Mouse (Mus musculus) megakaryocyte, adult 5-6 weeks (primary cell): Measurements from ENCODE around the gene Fig4. TPM values are rescaled to one million over a fixed set of nuclear protein-coding genes. Genes with fewer than 3 reads are reported as not detected.
A peak's percentile ranks its signal among the peaks of the same experiment; 100 is the strongest.

Experiments
- ATAC-seq: 2 replicates; pipeline ENCODE4 v1.8.0; 2016; ENCODE audit warnings: mild to moderate bottlenecking, inconsistent platforms; ENCODE audit not compliant: poor library complexity, severe bottlenecking
- total RNA-seq, 2 experiments: library from RNA; stranded (forward) in 1 of 2; stranded (reverse) in 1 of 2; fragments of 153-499, 151-499 nt in 1 of 2; fragments of 221-1000, 200-1000 nt in 1 of 2; gene quantifications; 2 replicates each; pipeline versions ENCODE4 v1.2.3 to v1.2.4; 2015 to 2017

Gene Fig4
- total RNA-seq, 2 experiments from 2014 or later, result 25.9 to 32.1 TPM

DNA sequence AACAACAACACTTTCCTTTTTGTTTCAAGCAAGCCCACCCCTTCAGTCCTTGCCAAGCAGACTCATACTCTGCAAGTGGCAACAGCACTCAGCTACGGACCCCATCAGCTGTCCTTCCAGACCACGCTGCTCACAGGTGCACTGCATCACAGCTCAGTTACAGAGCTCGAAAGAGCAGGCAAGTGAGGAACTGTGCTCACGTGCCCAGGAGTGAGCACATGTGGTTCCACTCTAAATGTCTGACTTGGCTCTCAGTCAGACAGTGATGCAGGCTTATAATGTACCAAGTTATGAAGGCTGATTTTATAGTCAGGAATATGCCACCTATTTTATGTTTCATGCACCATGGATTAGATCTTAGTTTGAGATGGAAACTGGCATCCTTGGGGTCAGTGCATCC lies 79.6 kb downstream of the Fig4 start:
- no peak for ATAC-seq

DNA sequence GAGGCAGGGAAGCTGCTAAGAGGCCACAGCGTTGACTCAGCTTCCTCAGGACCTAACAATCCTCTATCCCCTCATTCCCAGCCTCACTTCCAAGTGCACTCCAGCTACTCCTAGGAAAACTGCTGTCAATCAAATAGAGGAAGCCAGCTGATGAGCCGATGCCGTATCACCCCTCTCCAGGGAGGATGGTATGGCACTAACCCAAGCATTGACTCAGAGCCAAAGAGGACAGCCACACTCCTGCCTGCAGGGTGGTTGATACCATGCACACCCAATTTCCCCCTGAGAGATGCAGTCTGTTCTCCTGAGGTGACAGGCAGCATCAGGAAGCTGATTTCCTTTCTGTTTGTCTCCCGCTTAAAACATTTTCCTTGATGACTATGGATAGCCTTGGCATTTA lies 81.9 kb downstream of the Fig4 start:
- no peak; the same call in 1 of the 2 replicates for ATAC-seq

- ATAC-seq, result no peak
Observed at GRCm38 (mm10) chr10:41218897-41219296, 84.2 kb downstream of the Fig4 start.

GRCm38 (mm10) chr10:41214083-41214482 lies 89.0 kb downstream of the Fig4 start:
- ATAC-seq, result no peak

DNA sequence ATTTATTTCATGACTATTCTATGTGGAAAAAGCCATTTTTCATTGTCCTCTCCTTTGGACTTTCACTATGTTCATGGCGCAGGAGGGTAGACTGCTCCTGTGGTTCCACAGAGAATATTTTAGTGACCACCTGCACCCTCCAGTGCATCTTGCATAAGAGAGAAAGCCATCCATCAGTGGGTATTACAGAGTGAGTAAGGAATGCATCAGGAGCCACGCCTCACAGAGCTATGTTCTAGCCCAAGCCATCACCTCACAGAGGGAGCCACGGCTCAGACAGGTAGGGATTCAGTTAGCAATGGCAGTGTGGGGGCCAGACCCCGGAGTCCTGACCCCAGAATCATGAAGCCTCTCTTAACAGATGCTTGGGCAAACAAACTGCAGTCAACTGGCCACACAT lies 93.5 kb downstream of the Fig4 start:
- no peak for ATAC-seq

DNA sequence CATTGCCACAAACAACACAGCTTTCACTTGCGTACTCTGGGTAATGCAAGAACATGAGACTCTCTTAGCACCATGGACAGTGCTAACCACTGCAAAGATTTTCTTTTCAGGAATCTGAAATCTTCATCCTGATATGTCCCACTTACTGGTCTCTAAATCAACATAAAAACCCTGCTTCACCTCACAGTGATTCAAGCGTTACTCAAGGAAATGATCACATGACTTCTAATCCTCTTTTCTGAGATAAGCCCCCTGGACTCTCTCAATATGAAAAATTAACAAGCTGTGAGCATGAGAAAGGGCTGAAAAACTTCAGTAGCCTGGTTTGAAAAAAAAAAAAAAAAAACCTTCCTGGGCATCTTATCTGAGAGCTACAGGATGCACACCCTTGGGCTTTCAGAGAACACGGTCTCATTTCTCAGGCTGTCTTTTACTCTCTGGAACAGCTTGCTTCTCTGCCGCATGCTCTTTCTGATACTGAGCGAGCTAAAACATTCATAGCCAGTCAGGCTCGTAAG lies 94.1 kb downstream of the Fig4 start:
- ATAC-seq, result 0 out of 2 replicates have a peak, but pooled peaks have one; percentile 38

- ATAC-seq, result no peak
Observed at GRCm38 (mm10) chr10:41205647-41206046, 97.4 kb downstream of the Fig4 start.

DNA sequence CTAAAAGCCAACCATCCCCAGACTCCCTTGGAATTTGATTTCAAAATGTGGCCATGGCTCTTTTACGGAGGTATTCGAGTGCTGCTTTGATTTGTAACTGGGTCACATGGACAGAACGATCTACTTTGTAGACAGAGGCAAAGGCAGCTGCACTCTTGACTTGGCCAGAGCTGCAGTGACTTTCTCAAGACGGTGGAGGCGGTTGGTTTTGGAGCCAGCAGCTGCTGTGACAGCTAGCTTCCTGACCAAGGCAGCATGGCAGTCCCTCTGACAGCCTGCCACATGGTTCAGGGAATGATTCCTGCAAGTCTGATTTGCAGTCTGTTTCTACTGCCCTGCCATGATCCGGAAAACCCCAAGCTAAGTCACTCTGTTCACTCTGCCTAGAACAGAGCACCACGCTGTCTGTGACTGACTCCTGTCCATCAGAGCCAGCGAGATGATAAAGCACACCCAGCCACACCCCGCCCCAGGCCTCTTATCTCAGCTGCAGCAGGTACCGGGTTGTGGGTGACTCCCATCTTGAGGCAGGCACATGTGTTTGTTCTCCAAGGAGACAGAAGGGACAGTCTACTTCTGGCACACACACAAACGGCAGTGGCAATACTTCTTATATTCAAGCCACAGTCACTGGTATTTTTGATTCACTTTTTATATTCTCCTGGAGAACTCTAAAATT lies 98.3 kb downstream of the Fig4 start:
- peak; percentile 57; the same call in 1 of the 2 replicates for ATAC-seq

- ATAC-seq, result no peak
Observed at GRCm38 (mm10) chr10:41204191-41204590, 98.9 kb downstream of the Fig4 start.

- no peak for ATAC-seq
Observed at GRCm38 (mm10) chr10:41198719-41199118, 104.3 kb downstream of the Fig4 start.

DNA sequence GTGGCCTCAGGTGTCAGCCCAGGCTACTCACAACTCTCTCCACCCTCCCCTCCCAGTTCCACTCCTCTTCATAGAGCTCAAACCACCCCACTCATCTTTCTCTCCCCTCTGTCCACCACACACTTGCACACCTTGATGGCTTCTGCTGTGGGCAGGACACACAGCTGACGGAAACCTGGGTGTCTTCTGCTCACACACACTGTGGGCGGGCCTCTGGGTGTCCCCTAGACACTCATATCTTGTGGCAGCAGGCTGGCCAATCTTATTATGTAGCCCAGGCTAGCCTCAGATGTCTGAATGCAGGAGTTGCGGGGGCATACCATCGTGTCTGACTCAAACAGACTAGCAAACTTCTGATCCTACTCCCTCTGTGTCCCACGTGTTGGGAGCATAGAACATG lies 105.3 kb downstream of the Fig4 start:
- ATAC-seq, result no peak

GRCm38 (mm10) chr10:41196295-41196694 lies 106.8 kb downstream of the Fig4 start:
- no peak for ATAC-seq

GRCm38 (mm10) chr10:41189392-41189791 lies 113.7 kb downstream of the Fig4 start:
- peak; percentile 45; the same call in 1 of the 2 replicates for ATAC-seq

DNA sequence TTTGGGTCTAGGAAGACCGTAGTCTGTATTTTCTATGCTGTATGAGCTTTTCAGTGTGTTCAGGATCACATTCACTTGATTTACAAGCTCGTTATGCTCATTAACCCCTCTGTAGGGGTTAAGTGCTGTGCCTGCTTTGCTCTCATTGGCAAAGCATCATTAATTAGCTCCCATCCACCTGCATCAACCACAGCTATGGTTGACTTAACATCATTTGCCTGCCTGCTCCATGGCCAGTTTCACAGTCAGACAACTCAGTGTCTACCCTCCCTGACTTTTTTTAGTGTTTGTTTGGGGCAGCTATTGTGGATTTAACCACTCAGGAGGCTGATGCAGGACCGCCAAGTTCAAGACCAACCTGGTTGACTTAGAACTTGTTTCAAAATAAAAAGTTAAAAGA lies 119.1 kb downstream of the Fig4 start:
- no peak for ATAC-seq

DNA sequence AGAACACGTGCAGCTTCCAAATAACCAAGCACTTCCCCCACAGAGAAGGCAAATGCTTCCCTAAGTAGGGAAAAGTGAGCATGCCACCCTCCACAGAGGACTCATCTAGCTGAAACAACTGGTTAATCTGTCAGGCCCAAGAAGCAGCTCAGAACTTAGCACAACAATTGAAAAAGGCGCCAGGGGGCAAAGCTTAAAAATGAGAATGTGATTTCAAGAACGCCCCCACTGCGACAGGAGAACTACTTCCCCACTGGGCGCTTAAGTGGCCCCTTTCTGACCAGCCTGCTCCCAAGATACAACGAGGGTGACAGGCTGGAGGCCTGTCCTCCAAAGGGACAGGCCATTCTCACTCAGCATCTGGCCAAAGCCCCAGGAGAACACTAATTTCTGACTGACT lies 120.4 kb downstream of the Fig4 start:
- no peak for ATAC-seq

DNA sequence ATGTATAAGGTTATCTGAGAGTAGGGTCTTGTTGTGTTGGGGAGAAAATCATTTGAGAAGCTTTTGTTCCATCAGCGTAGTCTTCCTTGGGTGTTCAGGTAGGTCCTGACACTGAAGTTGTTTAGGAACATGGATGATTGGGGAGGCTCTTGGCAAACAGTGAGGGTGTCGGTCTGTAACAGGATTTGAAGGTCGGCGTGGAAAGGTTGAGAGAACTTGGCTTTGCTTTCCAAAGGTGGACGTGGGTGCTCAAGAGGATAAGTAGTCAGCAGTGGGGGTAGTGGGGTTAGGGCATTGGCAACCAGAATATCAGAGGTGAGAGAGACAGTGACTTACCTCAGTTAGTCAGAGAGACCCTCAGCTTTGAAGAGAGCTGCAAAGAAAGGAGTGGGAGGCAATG lies 136.9 kb downstream of the Fig4 start:
- no peak for ATAC-seq

GRCm38 (mm10) chr10:41163108-41163507 lies 140.0 kb downstream of the Fig4 start:
- no peak for ATAC-seq

DNA sequence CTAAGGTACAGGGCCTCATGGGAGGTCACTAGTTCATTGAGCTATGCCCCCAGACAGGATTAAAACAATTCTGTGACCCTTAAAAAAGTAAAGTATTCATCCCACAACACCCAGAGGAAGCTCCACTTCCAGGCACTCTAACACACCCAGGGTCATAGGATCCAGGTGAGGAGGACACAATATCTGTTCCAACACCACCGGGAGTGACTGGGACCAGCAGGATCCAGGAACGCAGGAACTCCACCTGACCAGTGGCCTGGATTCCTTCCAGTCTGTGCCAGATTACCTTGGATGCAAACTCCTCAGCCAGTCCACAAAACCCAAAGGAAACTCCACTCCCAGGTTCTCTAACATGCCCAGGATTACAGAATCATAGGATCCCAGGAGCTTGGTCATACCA lies 145.8 kb downstream of the Fig4 start:
- no peak for ATAC-seq

DNA sequence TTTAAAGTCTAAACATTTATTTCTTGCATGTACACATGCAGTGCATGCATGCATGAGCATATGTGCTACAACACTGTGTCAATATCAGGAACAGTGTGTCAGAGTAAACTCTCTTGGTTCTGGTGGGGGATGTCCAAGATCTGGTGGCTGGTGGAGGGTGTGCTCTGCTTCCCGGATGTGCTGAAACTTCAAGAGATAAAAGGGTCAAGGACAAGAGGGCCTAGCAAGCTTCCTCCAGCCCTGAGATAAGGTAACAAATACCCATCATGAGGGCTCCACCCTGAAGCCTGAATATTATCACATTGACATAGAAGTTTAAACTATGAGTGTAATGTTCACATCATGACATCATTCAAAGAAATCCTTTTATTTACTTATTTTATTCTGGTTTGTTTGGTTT lies 146.4 kb downstream of the Fig4 start:
- ATAC-seq, result no peak

- ATAC-seq, result no peak
Observed at GRCm38 (mm10) chr10:41153229-41153750, 149.8 kb downstream of the Fig4 start.

GRCm38 (mm10) chr10:41151901-41152300 lies 151.2 kb downstream of the Fig4 start:
- ATAC-seq, result no peak

GRCm38 (mm10) chr10:41151441-41151840 lies 151.6 kb downstream of the Fig4 start:
- no peak for ATAC-seq

DNA sequence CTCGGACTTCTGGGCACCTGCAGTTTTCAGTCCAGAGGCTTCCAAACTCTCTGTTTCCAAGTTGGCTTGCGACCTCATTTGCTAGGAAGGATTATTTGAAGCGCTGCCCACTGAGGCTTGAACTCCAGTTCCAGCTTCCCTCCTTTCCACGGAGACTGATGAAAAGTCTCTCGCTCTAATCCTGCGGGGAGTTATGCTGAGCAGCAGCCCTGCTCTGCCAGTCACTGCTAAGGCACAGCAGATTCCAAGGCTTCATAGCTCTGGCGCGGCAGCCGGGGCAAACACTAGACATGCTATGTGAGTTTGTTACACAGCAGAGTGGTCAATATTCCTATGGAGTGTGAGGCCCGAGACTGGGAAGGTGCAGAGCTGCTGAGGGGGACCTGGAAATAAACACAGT lies 152.0 kb downstream of the Fig4 start:
- ATAC-seq, result no peak
